Mouse (Mus musculus) bone marrow macrophage, adult 2 months (primary cell): Measurements from ENCODE around the gene Rnf114.

ENCODE experiments used
- CTCF ChIP-seq: IDR thresholded peaks from 2 replicates; pipeline ENCODE4 v1.5.1; 2012; ENCODE audit warnings: low read depth, mild to moderate bottlenecking, low read length, moderate library complexity
- POLR2A ChIP-seq: IDR thresholded peaks from 2 replicates; pipeline ENCODE4 v1.6.1; 2012; ENCODE audit warnings: mild to moderate bottlenecking, low read depth, low read length, borderline replicate concordance

- TF ChIP-seq POLR2A (no peak), CTCF (no peak)
Measured at GRCm38 (mm10) chr2:167565682-167566081, 73.2 kb downstream of the Rnf114 start.
